Mouse (Mus musculus) adrenal gland, adult 8-10 months (tissue): ENCODE measurements around the gene Pdap1. TPM values are rescaled to one million over a fixed set of nuclear protein-coding genes. Genes with fewer than 3 reads are reported as not detected.
"Not testable (repeated sequence)": the region's sequence is repeated elsewhere in the genome, so short reads cannot be mapped to it uniquely, and the experiment has no call there.

Source experiments
- DNase-seq: peaks from one replicate; pipeline ENCODE4 v3.0.0; 2022
- total RNA-seq, 4 experiments: library from RNA; stranded (reverse); gene quantifications; 2 replicates each; pipeline ENCODE4 v1.2.4; 2022

Gene Pdap1
- 10 to 100 TPM; 60.2 to 98.3 (median 79.4) TPM for total RNA-seq

- peak; percentile 92 for DNase-seq
These were observed at the start of gene Pdap1, which contains the start of gene Bud31 for GRCm38 (mm10) chr5:145139571-145140519. Pdap1 (minus strand) TSS chr5:145140238. Bud31 (plus strand) TSS chr5:145140362.

GRCm38 (mm10) chr5:145189416-145189815 is 49.4 kb upstream of the Pdap1 start:
- DNase-seq, result no peak

GRCm38 (mm10) chr5:145185244-145185643 is 45.2 kb upstream of the Pdap1 start:
- DNase-seq, result no peak

- no peak for DNase-seq
These were observed 38.5 kb upstream of the Pdap1 start for GRCm38 (mm10) chr5:145178461-145178980.

- DNase-seq, result peak; percentile 32
These were observed 27.2 kb upstream of the Pdap1 start for GRCm38 (mm10) chr5:145167306-145167661.

- DNase-seq, result peak; percentile 98
These were observed 26.7 kb upstream of the Pdap1 start, which contains the start of the genes Ptcd1 and Cpsf4 for GRCm38 (mm10) chr5:145166536-145167305. Ptcd1 (minus strand) TSS chr5:145167108. Cpsf4 (plus strand) TSS chr5:145167213.

- DNase-seq, result no peak
These were observed 25.1 kb upstream of the Pdap1 start for GRCm38 (mm10) chr5:145165184-145165583.

GRCm38 (mm10) chr5:145164710-145165109 is 24.7 kb upstream of the Pdap1 start:
- DNase-seq, result no peak

- no peak for DNase-seq
These were observed 21.3 kb upstream of the Pdap1 start for GRCm38 (mm10) chr5:145161361-145161760.

- no peak for DNase-seq
These were observed 12.7 kb upstream of the Pdap1 start for GRCm38 (mm10) chr5:145152690-145153089.

- no peak for DNase-seq
These were observed 9.3 kb upstream of the Pdap1 start for GRCm38 (mm10) chr5:145149294-145149693.

GRCm38 (mm10) chr5:145147748-145148147 is 7.7 kb upstream of the Pdap1 start:
- no peak for DNase-seq

GRCm38 (mm10) chr5:145140611-145141010 is 573 bp upstream of the Pdap1 start:
- DNase-seq, result no peak

- DNase-seq, result no peak
These were observed 1.2 kb downstream of the Pdap1 start for GRCm38 (mm10) chr5:145138836-145139235.

- not testable (repeated sequence) for DNase-seq
These were observed 6.8 kb downstream of the Pdap1 start for GRCm38 (mm10) chr5:145133275-145133674.

- DNase-seq, result no peak
These were observed 9.0 kb downstream of the Pdap1 start for GRCm38 (mm10) chr5:145130995-145131394.

GRCm38 (mm10) chr5:145130191-145130590 is 9.8 kb downstream of the Pdap1 start:
- DNase-seq, result no peak

GRCm38 (mm10) chr5:145129773-145130172 is 10.3 kb downstream of the Pdap1 start:
- DNase-seq, result not testable (repeated sequence)

- DNase-seq, result no peak
These were observed 10.9 kb downstream of the Pdap1 start for GRCm38 (mm10) chr5:145129124-145129523.

- no peak for DNase-seq
These were observed 13.5 kb downstream of the Pdap1 start for GRCm38 (mm10) chr5:145126580-145126979.

- DNase-seq, result no peak
These were observed 16.6 kb downstream of the Pdap1 start for GRCm38 (mm10) chr5:145123396-145123795.

GRCm38 (mm10) chr5:145120921-145121320 is 19.1 kb downstream of the Pdap1 start:
- DNase-seq, result no peak

- no peak for DNase-seq
These were observed 20.7 kb downstream of the Pdap1 start for GRCm38 (mm10) chr5:145119385-145119784.
